Mouse (Mus musculus) forebrain, embryonic 16.5 days (tissue): ENCODE measurements around the gene Zbtb42. TPM values are rescaled to one million over a fixed set of nuclear protein-coding genes. Genes with fewer than 3 reads are reported as not detected.
A peak's percentile ranks its signal among the peaks of the same experiment; 100 is the strongest.

Experiments
- ATAC-seq: fragments of 200-750 bp; cut with Nextera tagmentation; 2 replicates; pipeline ENCODE4 v1.8.0; 2017; ENCODE audit warnings: mild to moderate bottlenecking, moderate library complexity
- H3K27ac ChIP-seq: fragments of 300-500 bp; sonication (generic); 2 replicates; pipeline ENCODE4 v1.5.1; 2014; ENCODE audit warnings: low read length, control low read depth
- H3K27me3 ChIP-seq: fragments of 300-500 bp; sonication (generic); replicated peaks from 2 replicates; pipeline ENCODE4 v1.6.1; 2014; ENCODE audit warnings: low read length; ENCODE audit not compliant: control insufficient read depth, insufficient read depth
- H3K36me3 ChIP-seq: fragments of 300-500 bp; sonication (generic); 2 replicates; pipeline ENCODE4 v1.6.1; 2014; ENCODE audit not compliant: control insufficient read depth, insufficient read depth
- H3K4me1 ChIP-seq: fragments of 300-500 bp; sonication (generic); replicated peaks from 2 replicates; pipeline ENCODE4 v1.6.1; 2014; ENCODE audit warnings: low read length; ENCODE audit not compliant: control insufficient read depth, insufficient read depth
- H3K4me2 ChIP-seq: fragments of 300-500 bp; sonication (generic); 2 replicates; pipeline ENCODE4 v1.6.1; 2014; ENCODE audit warnings: mild to moderate bottlenecking, low read length, control low read depth
- H3K4me3 ChIP-seq: fragments of 300-500 bp; sonication (generic); replicated peaks from 2 replicates; pipeline ENCODE4 v1.5.1; 2014; ENCODE audit warnings: mild to moderate bottlenecking, low read length, control low read depth
- H3K9ac ChIP-seq: fragments of 300-500 bp; sonication (generic); replicated peaks from 2 replicates; pipeline ENCODE4 v1.6.1; 2014; ENCODE audit warnings: low read depth, low read length, control low read depth
- H3K9me3 ChIP-seq: fragments of 300-500 bp; sonication (generic); 2 replicates; pipeline ENCODE4 v1.6.1; 2016; ENCODE audit warnings: low read length; ENCODE audit not compliant: control insufficient read depth
- WGBS: fragments of 180-500 bp; shearing (Covaris S2); extraction: QIAGEN DNeasy Blood & Tissue Kit; methylation state at CpG from one replicate; pipeline ENCODE4 v1.1.7; 2014; 5-methylcytosine and 5-hydroxymethylcytosine counted together
- polyA plus RNA-seq: library from polyadenylated mRNA; unstranded; fragments of >200 nt; fragmentation: Nextera tagmentation; extraction: Ambion mirVana; gene quantifications from 2 replicates; pipeline ENCODE4 v1.2.1, GENCODE M21; 2015

Zbtb42 gene
- polyA plus RNA-seq, 1 experiment from 2014 or later: 0.92 TPM

DNA sequence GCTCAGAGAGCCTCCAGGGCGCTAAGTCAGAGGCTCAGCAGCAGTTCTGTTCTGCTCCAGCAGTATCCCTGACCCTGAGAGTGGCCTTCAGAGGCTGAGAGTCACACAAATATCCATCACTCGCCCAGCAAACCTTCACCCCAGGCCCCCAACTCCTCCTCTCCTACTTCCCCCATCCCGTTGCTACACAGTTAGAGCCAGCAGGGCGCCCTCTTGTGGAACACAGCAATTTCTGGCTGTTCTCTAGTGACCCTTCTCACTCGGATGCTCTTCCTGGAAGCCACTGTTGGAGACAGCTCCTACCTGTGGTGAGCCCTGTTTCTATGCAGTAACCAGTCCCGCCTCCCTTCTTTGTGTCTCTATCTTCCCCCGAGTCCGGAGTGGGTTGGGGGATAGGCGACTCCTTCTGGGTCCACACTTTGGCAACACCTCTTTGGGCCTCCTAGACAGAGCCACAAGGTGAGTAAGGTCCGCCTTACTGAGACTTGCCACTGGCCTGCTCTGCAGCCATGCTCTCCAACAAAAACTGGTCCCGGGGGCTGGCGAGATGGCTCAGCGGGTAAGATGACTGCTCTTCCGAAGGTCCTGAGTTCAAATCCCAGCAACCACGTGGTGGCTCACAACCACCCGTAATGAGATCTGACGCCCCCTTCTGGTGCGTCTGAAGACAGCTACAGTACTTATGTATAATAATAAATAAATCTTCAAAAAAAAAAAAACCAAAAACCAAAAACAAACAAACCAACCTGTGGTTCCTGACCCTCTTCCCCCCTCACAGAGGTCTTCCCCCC is 3.2 kb upstream of the Zbtb42 start:
- H3K4me1 ChIP-seq: peaks cover 55% of the 10 kb centered on the region
- H3K27ac ChIP-seq: peak overlapping the region; percentile 24
- ATAC-seq: peak; percentile 41
- 0 out of 2 replicates have a peak, but pooled peaks cover 2% of the 10 kb centered on the region for H3K36me3 ChIP-seq
- H3K9me3 ChIP-seq: no peaks in the 10 kb centered on the region
- H3K4me3 ChIP-seq: peak overlapping the region; percentile 94
- H3K9ac ChIP-seq: peak overlapping the region; percentile 29; the same call in 1 of the 2 replicates
- H3K4me2 ChIP-seq: peak overlapping the region; percentile 81
- peaks cover 19% of the 10 kb centered on the region for H3K27me3 ChIP-seq
- WGBS: 14% methylated on average over 18 of the region's 18 CpGs

DNA sequence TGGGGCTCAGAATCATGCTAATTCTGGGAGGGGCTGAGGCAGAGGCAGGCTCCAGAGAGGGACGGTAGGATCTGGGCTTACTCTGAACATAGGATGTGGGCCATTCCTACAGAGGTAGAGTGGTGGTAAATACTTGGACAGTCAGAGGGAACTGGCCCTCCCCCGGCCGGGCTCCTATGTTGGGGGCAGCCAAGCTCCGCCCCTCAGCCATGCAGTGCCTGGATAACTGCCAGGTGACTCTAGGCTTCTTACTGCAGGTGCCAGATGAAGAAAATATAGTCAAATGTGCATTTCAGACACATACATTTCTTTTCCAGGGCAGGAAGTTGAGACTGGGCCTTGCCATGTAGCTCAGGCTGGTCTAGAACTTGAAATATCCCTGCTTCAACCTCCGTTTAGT is 1.6 kb upstream of the Zbtb42 start:
- Histone ChIP-seq H3K4me2 (no peak overlapping the region), H3K9me3 (no peaks in the 10 kb centered on the region), H3K4me3 (no peak overlapping the region), H3K36me3 (no peaks in the 10 kb centered on the region), H3K9ac (no peak overlapping the region), H3K4me1 (peaks cover 39% of the 10 kb centered on the region), H3K27ac (no peak overlapping the region), H3K27me3 (peaks cover 23% of the 10 kb centered on the region)
- no peak for ATAC-seq
- 53% methylated on average over 5 of the region's 5 CpGs for WGBS

DNA sequence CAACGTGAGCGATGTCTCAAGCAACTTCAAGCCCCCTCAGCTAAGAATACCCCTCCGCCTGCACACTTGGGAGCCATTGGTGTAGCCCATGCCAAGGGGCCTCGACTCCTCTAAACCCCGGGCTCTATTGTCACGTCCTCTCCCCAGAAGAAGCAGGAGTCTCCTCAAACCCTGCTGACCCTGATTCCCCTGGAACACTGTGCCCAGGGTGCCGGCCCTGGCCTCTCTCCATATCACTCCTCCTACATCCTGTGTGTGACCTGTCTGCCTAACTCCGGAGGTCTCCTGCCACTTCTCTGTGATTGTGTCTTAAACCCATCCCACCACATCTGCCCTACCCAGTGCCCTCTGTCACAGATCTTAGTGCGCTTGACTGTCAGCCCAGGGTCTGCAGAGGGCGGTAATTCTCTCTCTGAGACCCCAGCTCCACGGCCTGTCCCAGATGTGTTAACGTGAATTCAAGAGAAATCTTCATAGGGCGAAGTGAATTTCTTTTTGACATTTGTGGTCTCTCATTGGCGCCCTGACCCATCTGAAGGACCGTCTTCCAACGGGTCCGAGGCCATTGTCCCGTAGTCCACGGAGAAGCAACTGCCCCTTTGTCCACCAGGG is 579 bp upstream of the Zbtb42 start:
- Histone ChIP-seq H3K4me1 (peaks cover 29% of the 10 kb centered on the region), H3K4me3 (peak overlapping the region; percentile 56), H3K27me3 (peaks cover 23% of the 10 kb centered on the region), H3K36me3 (no peaks in the 10 kb centered on the region), H3K4me2 (peak overlapping the region; percentile 97), H3K9me3 (no peaks in the 10 kb centered on the region), H3K27ac (no peak overlapping the region), H3K9ac (peak overlapping the region; percentile 61)
- no peak for ATAC-seq
- WGBS: 17% methylated on average over 19 of the region's 19 CpGs

DNA sequence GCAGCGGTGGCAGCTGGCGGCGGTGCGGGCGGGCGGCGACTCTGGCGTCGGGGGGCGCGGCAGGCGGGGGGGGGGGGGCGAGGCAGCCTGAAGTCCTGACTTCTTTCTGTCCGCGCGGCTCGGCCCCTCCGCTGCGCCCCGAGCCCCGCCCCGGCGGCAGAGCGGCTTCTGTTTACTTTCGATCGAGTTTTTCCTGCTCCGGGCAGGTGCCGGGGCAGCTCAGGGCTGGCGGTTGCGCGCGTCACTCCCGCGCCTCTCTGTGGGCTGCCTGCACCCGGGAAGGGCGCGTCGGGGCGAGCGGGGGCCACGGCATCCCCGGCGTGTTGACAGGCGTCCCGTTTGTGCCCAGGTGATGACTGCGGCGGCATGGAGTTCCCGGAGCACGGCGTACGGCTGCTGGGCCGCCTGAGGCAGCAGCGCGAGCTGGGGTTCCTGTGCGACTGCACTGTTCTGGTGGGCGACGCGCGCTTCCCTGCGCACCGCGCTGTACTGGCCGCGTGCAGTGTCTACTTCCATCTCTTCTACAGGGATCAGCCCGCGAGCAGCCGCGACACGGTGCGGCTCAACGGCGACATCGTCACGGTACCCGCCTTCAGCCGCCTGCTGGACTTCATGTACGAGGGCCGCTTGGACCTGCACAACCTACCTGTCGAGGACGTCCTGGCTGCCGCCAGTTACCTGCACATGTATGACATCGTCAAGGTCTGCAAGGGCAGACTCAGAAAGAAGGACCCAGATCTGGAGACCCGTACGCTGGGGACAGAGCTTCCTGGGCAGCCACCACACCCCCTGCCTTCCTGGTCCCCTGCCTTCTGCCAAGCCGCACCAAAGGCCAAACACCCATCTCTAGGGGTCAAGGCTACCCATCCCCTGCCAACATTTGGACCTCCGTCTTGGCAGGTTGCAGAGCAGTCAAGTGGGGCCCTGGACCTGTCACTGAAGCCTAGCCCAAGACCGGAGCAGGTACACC is 684 bp downstream of the Zbtb42 start:
- peak; percentile 62 for ATAC-seq
- no peak overlapping the region for H3K27ac ChIP-seq
- WGBS: 4% methylated on average over 57 of the region's 87 CpGs
- peak overlapping the region; percentile 56 for H3K4me3 ChIP-seq
- no peaks in the 10 kb centered on the region for H3K36me3 ChIP-seq
- peaks cover 23% of the 10 kb centered on the region for H3K27me3 ChIP-seq
- H3K4me2 ChIP-seq: peak overlapping the region; percentile 97
- peak overlapping the region; percentile 61 for H3K9ac ChIP-seq
- H3K4me1 ChIP-seq: peaks cover 27% of the 10 kb centered on the region
- H3K9me3 ChIP-seq: no peaks in the 10 kb centered on the region

DNA sequence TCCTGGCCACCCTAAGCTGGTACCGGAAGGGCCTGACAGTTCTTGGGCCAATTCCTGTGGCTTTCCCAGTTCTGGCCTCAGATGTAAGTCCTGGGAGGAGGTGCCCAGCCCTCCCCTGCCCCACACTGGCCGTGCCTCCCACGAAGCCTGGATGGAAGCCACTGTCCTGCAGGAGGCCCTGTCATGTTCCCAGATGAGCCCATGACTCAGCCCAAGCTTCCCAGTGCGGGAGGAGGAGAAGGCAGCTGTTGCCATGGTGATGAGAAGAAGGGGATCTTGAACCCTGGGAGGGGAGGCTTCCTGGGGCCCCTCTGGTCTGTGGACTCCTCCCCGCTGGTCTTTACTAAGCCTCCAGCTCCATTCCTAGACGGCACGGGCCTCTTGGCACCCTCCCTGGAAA is 4.7 kb downstream of the Zbtb42 start:
- Histone ChIP-seq H3K27me3 (peaks cover 16% of the 10 kb centered on the region), H3K27ac (no peak overlapping the region), H3K4me1 (peaks cover 13% of the 10 kb centered on the region), H3K4me2 (no peak overlapping the region), H3K4me3 (no peak overlapping the region), H3K36me3 (no peaks in the 10 kb centered on the region), H3K9ac (no peak overlapping the region), H3K9me3 (no peaks in the 10 kb centered on the region)
- WGBS: 47% methylated on average over 7 of the region's 7 CpGs
- no peak for ATAC-seq

DNA sequence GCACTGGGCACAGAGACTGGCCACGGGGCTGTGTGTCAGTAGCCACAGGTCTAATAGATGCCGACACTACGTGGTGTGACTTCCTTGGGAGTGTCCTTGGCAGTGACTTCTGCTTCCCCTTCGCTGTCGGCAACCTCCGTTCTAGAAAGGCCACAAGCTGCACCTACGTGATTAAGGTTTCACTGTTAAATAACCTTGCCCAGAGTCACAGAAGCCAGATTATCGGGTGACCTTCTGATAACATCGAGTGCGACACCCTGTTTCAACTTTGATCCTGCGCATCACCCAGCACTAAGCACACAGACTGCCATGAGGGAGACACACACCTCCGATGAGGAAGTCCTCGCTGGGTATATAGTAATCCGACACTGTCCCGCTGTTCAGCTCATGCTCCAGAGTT is 9.8 kb downstream of the Zbtb42 start:
- H3K4me1 ChIP-seq: peaks cover 8% of the 10 kb centered on the region
- no peak overlapping the region for H3K4me2 ChIP-seq
- no peak for ATAC-seq
- no peaks in the 10 kb centered on the region for H3K27me3 ChIP-seq
- no peak overlapping the region for H3K9ac ChIP-seq
- 80% methylated on average over 15 of the region's 15 CpGs for WGBS
- no peak overlapping the region for H3K4me3 ChIP-seq
- no peak overlapping the region for H3K27ac ChIP-seq
- no peaks in the 10 kb centered on the region for H3K9me3 ChIP-seq
- H3K36me3 ChIP-seq: no peaks in the 10 kb centered on the region

DNA sequence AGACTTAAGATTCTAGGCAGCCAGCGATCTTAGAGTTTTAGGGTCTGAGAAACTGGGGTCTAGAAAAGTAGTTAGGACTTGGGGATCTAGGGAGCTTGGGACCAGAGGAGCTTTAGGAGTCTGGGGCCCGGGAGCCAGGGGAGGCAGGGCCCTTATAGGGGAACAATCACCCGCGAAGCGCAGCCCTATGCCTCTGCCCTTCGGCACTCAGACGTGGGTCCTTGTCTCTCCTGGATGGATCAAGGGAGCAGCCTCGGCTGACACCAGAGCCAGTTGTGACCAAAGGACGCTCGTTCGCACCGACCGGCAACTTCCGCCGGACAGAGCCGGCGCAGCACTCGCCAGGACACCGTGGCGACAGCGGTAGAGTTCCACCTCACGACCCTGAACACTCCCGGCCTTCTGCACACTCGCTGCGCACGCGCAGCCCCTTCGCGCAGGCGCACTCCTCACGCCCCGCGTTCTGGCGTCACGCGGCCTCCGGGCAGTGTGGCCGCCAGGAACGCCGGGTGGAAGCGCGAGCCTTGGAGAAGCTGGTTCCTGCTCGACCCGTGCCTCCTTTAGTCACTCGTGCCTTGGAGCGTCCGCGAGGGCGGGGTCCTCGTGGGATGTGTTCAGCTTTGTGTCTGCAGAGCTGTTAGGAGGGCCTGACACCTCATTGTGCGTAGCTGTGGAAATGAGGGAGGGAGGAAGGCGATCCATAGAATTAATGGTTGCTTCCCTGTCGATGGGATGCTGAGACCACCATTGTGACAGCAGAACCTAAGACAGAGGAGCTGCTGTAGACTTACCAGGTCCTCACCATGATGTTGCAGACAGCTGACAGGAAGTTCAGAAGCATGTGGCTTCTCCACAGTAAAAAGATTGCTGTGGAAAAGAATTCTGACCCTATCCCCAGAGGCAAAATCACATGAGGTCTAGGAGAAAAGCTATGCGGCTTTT is 14.8 kb downstream of the Zbtb42 start:
- no peaks in the 10 kb centered on the region for H3K27me3 ChIP-seq
- peak overlapping the region; percentile 86 for H3K27ac ChIP-seq
- peak; percentile 97 for ATAC-seq
- 3% methylated on average over 54 of the region's 54 CpGs for WGBS
- H3K4me2 ChIP-seq: peak overlapping the region; percentile 87
- peak overlapping the region; percentile 82 for H3K9ac ChIP-seq
- peaks cover 14% of the 10 kb centered on the region for H3K4me1 ChIP-seq
- no peaks in the 10 kb centered on the region for H3K36me3 ChIP-seq
- H3K9me3 ChIP-seq: no peaks in the 10 kb centered on the region
- peak overlapping the region; percentile 64 for H3K4me3 ChIP-seq

DNA sequence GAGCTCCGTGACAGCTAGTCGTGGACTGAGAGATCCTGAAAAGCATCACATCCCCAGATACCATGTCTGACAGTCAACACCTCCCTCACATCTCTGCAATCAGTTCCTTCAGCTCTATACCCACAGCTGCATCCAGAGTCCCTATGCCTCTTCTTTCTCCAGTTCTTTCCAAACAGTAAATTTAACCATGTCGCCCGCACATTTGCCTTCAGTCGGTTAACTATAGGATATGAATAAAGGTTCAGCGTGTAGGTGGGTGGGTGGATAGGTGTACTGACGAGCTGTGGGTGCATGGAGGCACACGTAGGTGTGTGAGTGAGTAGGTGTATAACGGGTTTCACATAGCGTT is 15.5 kb downstream of the Zbtb42 start:
- peak overlapping the region; percentile 64 for H3K4me3 ChIP-seq
- H3K27me3 ChIP-seq: no peaks in the 10 kb centered on the region
- H3K4me1 ChIP-seq: peaks cover 14% of the 10 kb centered on the region
- H3K27ac ChIP-seq: peak overlapping the region; percentile 86
- no peaks in the 10 kb centered on the region for H3K9me3 ChIP-seq
- 85% methylated on average over 10 of the region's 10 CpGs for WGBS
- H3K4me2 ChIP-seq: peak overlapping the region; percentile 87
- ATAC-seq: 0 out of 2 replicates have a peak, but pooled peaks have one; percentile 6
- no peaks in the 10 kb centered on the region for H3K36me3 ChIP-seq
- peak overlapping the region; percentile 82 for H3K9ac ChIP-seq
